Mouse (Mus musculus) heart, postnatal 0 days (tissue): ENCODE results near the gene Gm45837.

Source experiments
- CTCF ChIP-seq: IDR thresholded peaks from 2 replicates; pipeline ENCODE4 v1.5.1; 2016; ENCODE audit warnings: antibody characterized with exemption, control low read depth, low read depth
- EP300 ChIP-seq: IDR thresholded peaks from 2 replicates; pipeline ENCODE4 v1.6.1; 2016; ENCODE audit warnings: antibody characterized with exemption, low read depth

- TF ChIP-seq EP300 (no peak), CTCF (no peak)
These were observed 63.7 kb downstream of the Gm45837 start for GRCm38 (mm10) chr7:101474399-101474811.
